Mouse (Mus musculus) left cerebral cortex, postnatal 10 days (tissue): ENCODE measurements around the gene Gm10272. TPM values are rescaled to one million over a fixed set of nuclear protein-coding genes. Genes with fewer than 3 reads are reported as not detected.
"Not testable (repeated sequence)": the region's sequence is repeated elsewhere in the genome, so short reads cannot be mapped to it uniquely, and the experiment has no call there.

Experiments
- DNase-seq, 2 experiments: peaks; one replicate each; pipeline ENCODE4 v3.0.0; 2021 to 2022; ENCODE audit warnings: low spot score in 2 of 2, mixed read lengths in 1 of 2; ENCODE audit errors: extremely low spot score in 1 of 2
- intact Hi-C: fragments of 180-260 bp; cut with DNase I; formaldehyde crosslinking; loops from one replicate; pipeline ENCODE4 v1.15.1; 2025
- total RNA-seq, 2 experiments: library from RNA; stranded (reverse); gene quantifications; 2 replicates each; pipeline ENCODE4 v1.2.3; 2021

Gm10272 gene
- total RNA-seq, 2 experiments from 2014 or later: not detected

GRCm38 (mm10) chr10:77720299-77720698 is 13.9 kb downstream of the Gm10272 start, which contains the start of gene Krtap12-1:
Gene Krtap12-1 (plus strand): TSS chr10:77720599.
- DNase-seq, intact Hi-C loops: not testable (repeated sequence)

DNA sequence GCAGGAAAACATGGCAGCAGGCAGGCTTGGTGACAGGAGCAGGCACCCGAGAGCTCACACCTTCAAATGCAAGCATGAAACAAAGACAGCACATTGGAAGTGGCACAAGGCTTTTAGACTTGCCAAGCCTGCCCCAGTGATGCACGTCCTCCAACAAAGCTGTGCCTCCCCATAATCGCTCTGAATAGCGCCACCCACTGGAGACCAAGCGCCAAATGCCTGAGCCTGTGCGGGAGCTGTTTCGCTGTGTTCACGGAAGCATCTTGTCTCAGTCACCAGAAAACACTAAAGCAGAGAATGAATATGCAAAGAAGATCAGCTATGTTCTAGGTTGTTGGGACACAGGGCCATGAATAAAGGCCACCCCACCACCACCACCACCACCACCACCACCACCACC is 18.4 kb downstream of the Gm10272 start:
- no peak for DNase-seq
- intact Hi-C loops: no loop called here

DNA sequence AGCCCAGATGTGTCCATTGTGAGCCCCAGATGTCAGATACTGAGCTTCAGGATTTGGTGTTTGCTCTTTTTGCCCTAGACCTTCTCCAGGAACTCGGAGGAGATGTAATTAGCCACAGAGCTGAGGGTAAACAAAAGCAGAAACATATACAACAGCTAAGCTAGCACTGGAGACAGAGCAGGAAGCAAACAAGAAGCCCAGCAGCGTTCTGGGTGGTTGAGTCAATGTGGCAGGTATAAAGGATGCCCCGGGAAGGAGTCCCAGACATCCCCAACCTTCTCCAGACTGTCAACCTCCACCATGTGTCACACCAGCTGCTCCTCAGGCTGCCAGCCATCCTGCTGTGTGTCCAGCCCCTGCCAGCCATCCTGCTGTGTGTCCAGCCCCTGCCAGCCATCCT is 19.8 kb downstream of the Gm10272 start, which contains the start of gene Gm10100:
TSS of gene Gm10100 (plus strand) at position 301 of the 400 bp plus-strand sequence.
- intact Hi-C loops: no loop called here

GRCm38 (mm10) chr10:77728280-77728679 is 21.9 kb downstream of the Gm10272 start:
- DNase-seq: no peak
- intact Hi-C loops: no loop called here

More for the DNA sequence above, 19.8 kb downstream of the Gm10272 start, which contains the start of gene Gm10100:
- DNase-seq: no peak

DNA sequence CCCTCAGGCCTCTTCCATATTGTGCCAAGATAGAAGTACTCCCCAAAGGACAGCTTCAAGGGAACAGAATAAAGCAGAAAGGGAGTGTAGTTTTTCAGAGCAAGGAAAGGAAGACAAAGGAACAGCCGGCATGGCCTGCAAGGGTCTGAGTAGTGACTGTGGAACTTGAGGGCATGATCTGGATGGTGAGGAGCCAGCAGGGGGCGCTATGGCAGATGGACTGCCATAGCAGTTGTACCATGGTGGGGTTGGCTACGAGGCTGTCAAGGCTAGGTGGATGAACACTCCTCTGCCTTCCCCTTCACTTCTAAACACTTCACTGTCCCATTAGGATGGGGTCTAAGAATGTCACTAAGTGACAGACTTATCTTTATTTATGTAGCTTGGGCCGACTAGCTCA is 22.8 kb downstream of the Gm10272 start:
- DNase-seq: no peak
- intact Hi-C loops: no loop called here

GRCm38 (mm10) chr10:77735928-77736327 is 29.5 kb downstream of the Gm10272 start:
- intact Hi-C loops: no loop called here

GRCm38 (mm10) chr10:77738929-77739328 is 32.5 kb downstream of the Gm10272 start:
- DNase-seq: no peak
- intact Hi-C loops: no loop called here

More at GRCm38 (mm10) chr10:77735928-77736327, 29.5 kb downstream of the Gm10272 start:
- no peak for DNase-seq

GRCm38 (mm10) chr10:77741924-77742688 is 35.7 kb downstream of the Gm10272 start, which contains the start of gene Gm18596:
Gene Gm18596 (minus strand): TSS chr10:77742638.
- DNase-seq, intact Hi-C loops: not testable (repeated sequence)

- intact Hi-C loops, DNase-seq: not testable (repeated sequence)
Observed at GRCm38 (mm10) chr10:77750686-77751085, 44.3 kb downstream of the Gm10272 start.

DNA sequence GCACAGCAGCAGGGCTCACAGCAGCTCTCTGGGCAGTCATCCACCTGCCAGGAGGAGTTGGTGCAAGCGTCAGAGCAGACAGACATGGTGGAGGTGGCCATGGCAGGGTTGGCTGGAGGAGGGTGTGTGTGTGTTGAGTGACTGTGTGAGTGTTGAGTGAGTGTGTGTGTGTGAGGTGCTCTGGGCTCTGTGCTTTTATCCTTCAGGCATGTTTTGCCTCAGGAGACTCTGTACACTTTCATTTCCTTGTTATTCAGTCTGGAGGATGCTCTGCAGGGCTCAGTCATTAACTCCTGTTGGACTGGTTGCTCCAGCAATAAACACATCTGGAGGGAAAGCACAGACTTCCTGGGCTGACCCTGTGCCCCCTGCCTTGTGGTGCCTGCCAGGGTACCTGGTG is 44.8 kb downstream of the Gm10272 start, which contains the start of gene Gm9736:
TSS of gene Gm9736 (minus strand) at position 101 of the 400 bp plus-strand sequence.
- intact Hi-C loops, DNase-seq: not testable (repeated sequence)

GRCm38 (mm10) chr10:77752312-77752711 is 45.9 kb downstream of the Gm10272 start:
- DNase-seq, intact Hi-C loops: not testable (repeated sequence)

DNA sequence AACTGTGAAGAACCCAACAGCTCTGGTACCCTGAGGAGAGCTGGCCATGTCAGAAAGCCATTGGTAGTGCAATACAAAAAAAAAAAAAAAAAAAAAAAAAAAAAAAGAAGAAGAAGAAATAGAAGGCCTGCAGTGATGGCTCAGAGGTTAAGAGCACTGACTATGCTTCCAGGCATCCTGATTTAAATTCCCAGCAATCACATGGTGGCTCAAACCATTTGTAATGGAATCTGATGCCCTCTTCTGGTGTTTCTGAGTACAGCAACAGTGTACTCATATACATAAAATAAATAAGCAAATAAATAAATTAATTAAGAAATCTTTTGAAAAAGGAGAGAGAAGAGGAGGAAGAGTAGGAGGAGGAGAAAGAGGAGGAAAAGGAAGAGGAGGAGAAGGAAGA is 47.0 kb downstream of the Gm10272 start:
- intact Hi-C loops: no loop called here

More for the DNA sequence above, 47.0 kb downstream of the Gm10272 start:
- no peak for DNase-seq

Other genes starting within 250 kb of the Gm10272 start
- gene Fam207a, start 190.8 kb upstream of the Gm10272 start, total RNA-seq: 10 to 100 TPM; 31.2 to 32.0 TPM
- gene Itgb2, start 176.4 kb upstream of the Gm10272 start, total RNA-seq: 1 to 10 TPM; 2.0 to 2.4 TPM
- 10 to 100 TPM; 59.2 to 66.9 TPM for gene Pttg1ip, start 124.9 kb upstream of the Gm10272 start, total RNA-seq
- 100 to 1,000 TPM; 142 to 154 TPM for gene Sumo3, start 100.5 kb upstream of the Gm10272 start, total RNA-seq
- gene Gm49325, start 100.4 kb upstream of the Gm10272 start, total RNA-seq: 10 to 100 TPM; 18.5 to 22.8 TPM
- 10 to 100 TPM; 32.6 to 39.9 TPM for gene Ube2g2, start 84.4 kb upstream of the Gm10272 start, total RNA-seq
- gene Tspear, start 20.1 kb upstream of the Gm10272 start, total RNA-seq: under 1 TPM in 1 of 2 experiments, not detected in 1; 0.18 TPM
- not detected for gene Gm19402, start 15.9 kb upstream of the Gm10272 start, total RNA-seq
- not detected for gene Gm9508, start 9.4 kb upstream of the Gm10272 start, total RNA-seq
- gene Gm10024, start 4.8 kb downstream of the Gm10272 start, total RNA-seq: not detected
- not detected for gene Gm10142, start 9.2 kb downstream of the Gm10272 start, total RNA-seq
- not detected for gene Krtap12-1, start 14.0 kb downstream of the Gm10272 start, total RNA-seq
- gene Gm10100, start 19.9 kb downstream of the Gm10272 start, total RNA-seq: not detected
- not detected for gene Gm18596, start 36.0 kb downstream of the Gm10272 start, total RNA-seq
- not detected for gene Gm9736, start 44.7 kb downstream of the Gm10272 start, total RNA-seq
- not detected for gene Gm3233, start 53.1 kb downstream of the Gm10272 start, total RNA-seq
- gene Gm3238, start 64.7 kb downstream of the Gm10272 start, total RNA-seq: not detected
- not detected for gene Gm7138, start 70.3 kb downstream of the Gm10272 start, total RNA-seq
- not detected for gene Gm3250, start 75.9 kb downstream of the Gm10272 start, total RNA-seq
- gene Gm7137, start 81.6 kb downstream of the Gm10272 start, total RNA-seq: not detected
- gene Gm9639, start 88.5 kb downstream of the Gm10272 start, total RNA-seq: not detected
- not detected for gene Gm19668, start 92.5 kb downstream of the Gm10272 start, total RNA-seq
- not detected for gene Gm9507, start 105.2 kb downstream of the Gm10272 start, total RNA-seq
- gene Gm2696, start 108.1 kb downstream of the Gm10272 start, total RNA-seq: not detected
- gene Krtap10-4, start 120.5 kb downstream of the Gm10272 start, total RNA-seq: not detected
- gene Krtap10-10, start 129.3 kb downstream of the Gm10272 start, total RNA-seq: not detected
- not detected for gene Gm36176, start 140.2 kb downstream of the Gm10272 start, total RNA-seq
- not detected for gene Gm10318, start 146.2 kb downstream of the Gm10272 start, total RNA-seq
- gene Gm3285, start 155.3 kb downstream of the Gm10272 start, total RNA-seq: not detected
- 10 to 100 TPM; 31.7 to 33.5 TPM for gene Lrrc3, start 195.9 kb downstream of the Gm10272 start, total RNA-seq